In genomic region chr13:42826602-42827001, GRCm38 (mm10) we compare ENCODE assay signal across 9 mouse cellular contexts.
A peak's percentile ranks its signal among the peaks of the same experiment; 100 is the strongest.
DNase-seq lines count a peak whose midpoint lies in the region; ATAC-seq and TF ChIP-seq lines count a peak whose summit lies in the region.
"Had no signal": no experiment of that assay in that cellular context is flagged by ENCODE, and none has a peak within 500 bp of the region (broad histone marks: within the 10 kb centered on the region; RNA-seq: fewer than 3 reads in every experiment).

No protein-coding gene starts in this region.

- no peaks in the 10 kb centered on the region for H3K27me3 ChIP-seq in forebrain, postnatal 0 days (ENCODE audit: insufficient read depth, low read length)
- no peaks in the 10 kb centered on the region for H3K27me3 ChIP-seq in forebrain, embryonic 14.5 days (replicated peaks; ENCODE audit: control insufficient read depth, insufficient read depth, low read length)
- H3K27me3 ChIP-seq in midbrain, embryonic 14.5 days (ENCODE audit: control insufficient read depth, insufficient read depth, low read length), result no peaks in the 10 kb centered on the region
- H3K27me3 ChIP-seq in midbrain, embryonic 10.5 days (ENCODE audit: low read depth, poor library complexity, severe bottlenecking), result no peaks in the 10 kb centered on the region
- H3K27me3 ChIP-seq: heart, embryonic 13.5 days had no signal

- peak; percentile 64 for DNase-seq in forebrain, postnatal 0 days
- no peak for DNase-seq in forebrain, embryonic 14.5 days (ENCODE audit: low spot score)
- peak; percentile 53 for DNase-seq in midbrain, embryonic 14.5 days
- DNase-seq in midbrain, embryonic 10.5 days (ENCODE audit: low spot score), result no peak
- DNase-seq in adrenal gland, postnatal 36 days, result peak; percentile 47 to 49
- DNase-seq in heart, postnatal 14 days, result peak; percentile 48 to 56
- peak; percentile 48 for DNase-seq in retina, embryonic 14.5 days (ENCODE audit: low spot score)
- no peak for DNase-seq in yolk sac, embryonic 10.5 days (ENCODE audit: low spot score)

- ATAC-seq in forebrain, postnatal 0 days, result no peak
- no peak for ATAC-seq in forebrain, embryonic 14.5 days
- ATAC-seq in midbrain, embryonic 14.5 days (ENCODE audit: low FRiP score, low TSS enrichment), result no peak

- no peak overlapping the region for H3K4me2 ChIP-seq in forebrain, postnatal 0 days (ENCODE audit: low read depth)
- H3K4me2 ChIP-seq in forebrain, embryonic 14.5 days (ENCODE audit: low read length), result no peak overlapping the region
- H3K4me2 ChIP-seq in midbrain, embryonic 14.5 days (ENCODE audit: low read length), result no peak overlapping the region
- H3K4me2 ChIP-seq: heart, embryonic 13.5 days had no signal

- TF ChIP-seq CTCF in forebrain, postnatal 0 days (IDR thresholded peaks at IDR 0.05; ENCODE audit: low read depth), result peak; percentile 72

- intact Hi-C loops in heart, postnatal 14 days (cut with DNase I), result loop anchor here (10.0 kb wide), 1 partner anchor 1182 kb away; no protein-coding TSS in a partner anchor

- H3K27ac ChIP-seq in forebrain, postnatal 0 days (ENCODE audit: low read depth, low read length), result no peak overlapping the region
- no peak overlapping the region for H3K27ac ChIP-seq in forebrain, embryonic 14.5 days (ENCODE audit: low read depth, low read length)
- H3K27ac ChIP-seq in midbrain, embryonic 14.5 days (replicated peaks; ENCODE audit: low read depth, low read length), result no peak overlapping the region
- H3K27ac ChIP-seq in midbrain, embryonic 10.5 days (replicated peaks), result no peak overlapping the region
- H3K27ac ChIP-seq: heart, embryonic 13.5 days had no signal

- no peak overlapping the region for H3K9ac ChIP-seq in forebrain, postnatal 0 days
- no peak overlapping the region for H3K9ac ChIP-seq in forebrain, embryonic 14.5 days (ENCODE audit: low read length)
- H3K9ac ChIP-seq in midbrain, embryonic 14.5 days (replicated peaks; ENCODE audit: low read length), result no peak overlapping the region
- H3K9ac ChIP-seq: heart, embryonic 13.5 days had no signal

- H3K4me1 ChIP-seq in forebrain, postnatal 0 days (ENCODE audit: insufficient read depth), result no peaks in the 10 kb centered on the region
- no peaks in the 10 kb centered on the region for H3K4me1 ChIP-seq in forebrain, embryonic 14.5 days (ENCODE audit: control insufficient read depth, insufficient read depth, low read length)
- H3K4me1 ChIP-seq in midbrain, embryonic 14.5 days (ENCODE audit: control insufficient read depth, insufficient read depth, low read length), result peaks cover 14% of the 10 kb centered on the region; the same call in 1 of the 2 replicates
- H3K4me1 ChIP-seq in midbrain, embryonic 10.5 days, result peaks cover 12% of the 10 kb centered on the region

- H3K36me3 ChIP-seq in forebrain, postnatal 0 days (ENCODE audit: insufficient read depth), result no peaks in the 10 kb centered on the region; the same call in 1 of the 2 replicates
- no peaks in the 10 kb centered on the region for H3K36me3 ChIP-seq in forebrain, embryonic 14.5 days (ENCODE audit: control insufficient read depth, insufficient read depth, low read length)
- H3K36me3 ChIP-seq in midbrain, embryonic 14.5 days (ENCODE audit: control insufficient read depth, insufficient read depth, low read length), result no peaks in the 10 kb centered on the region
- no peaks in the 10 kb centered on the region for H3K36me3 ChIP-seq in midbrain, embryonic 10.5 days
- H3K36me3 ChIP-seq: heart, embryonic 13.5 days had no signal

- H3K9me3 ChIP-seq in forebrain, postnatal 0 days (ENCODE audit: low read length), result no peaks in the 10 kb centered on the region
- no peaks in the 10 kb centered on the region; the same call in 1 of the 2 replicates for H3K9me3 ChIP-seq in forebrain, embryonic 14.5 days (replicated peaks; ENCODE audit: control insufficient read depth, low read length)
- no peaks in the 10 kb centered on the region for H3K9me3 ChIP-seq in midbrain, embryonic 14.5 days (ENCODE audit: control insufficient read depth, low read length)
- H3K9me3 ChIP-seq in midbrain, embryonic 10.5 days (replicated peaks), result peaks cover 4% of the 10 kb centered on the region; the same call in 1 of the 2 replicates
- H3K9me3 ChIP-seq: heart, embryonic 13.5 days had no signal

- no peak overlapping the region for H3K4me3 ChIP-seq in forebrain, postnatal 0 days (ENCODE audit: low read depth, low read length)
- H3K4me3 ChIP-seq in forebrain, embryonic 14.5 days (ENCODE audit: low read depth, low read length), result no peak overlapping the region
- H3K4me3 ChIP-seq in midbrain, embryonic 14.5 days (replicated peaks; ENCODE audit: low read depth, low read length), result no peak overlapping the region
- no peak overlapping the region for H3K4me3 ChIP-seq in midbrain, embryonic 10.5 days
- H3K4me3 ChIP-seq: heart, embryonic 13.5 days had no signal

- 58% methylated on average over 8 of the region's 8 CpGs for WGBS in forebrain, postnatal 0 days
- WGBS in forebrain, embryonic 14.5 days, result 62% methylated on average over 8 of the region's 8 CpGs
- 56% methylated on average over 8 of the region's 8 CpGs for WGBS in midbrain, embryonic 14.5 days
- WGBS in midbrain, embryonic 10.5 days, result 57% methylated on average over 8 of the region's 8 CpGs

Comparison
In these comparisons a context has a peak if more than half of its experiments do, and no peak if none do; other contexts are left out.
1. DNase-seq: peak in forebrain, postnatal 0 days (single experiment), midbrain, embryonic 14.5 days (single experiment), adrenal gland, postnatal 36 days (2 of 2), heart, postnatal 14 days (2 of 2) and retina, embryonic 14.5 days (single experiment); none in forebrain, embryonic 14.5 days (single experiment), midbrain, embryonic 10.5 days (single experiment) and yolk sac, embryonic 10.5 days (single experiment).